Mouse (Mus musculus) liver, embryonic 14.5 days (tissue): ENCODE data around the gene Slc16a6. TPM values are rescaled to one million over a fixed set of nuclear protein-coding genes. Genes with fewer than 3 reads are reported as not detected.

Source experiments
- ATAC-seq: fragments of 200-750 bp; cut with Nextera tagmentation; 2 replicates; pipeline ENCODE4 v1.8.0; 2017; ENCODE audit warnings: moderate number of reproducible peaks, mild to moderate bottlenecking, moderate library complexity; ENCODE audit not compliant: insufficient read depth
- DNase-seq, 3 experiments: peaks; one replicate each; pipeline ENCODE4 v3.0.0-alpha.2; 2012 to 2013; ENCODE audit warnings: low read depth in 3 of 3, low spot score in 3 of 3
- H3K27ac ChIP-seq: fragments of 300-500 bp; sonication (generic); 2 replicates; pipeline ENCODE4 v1.5.1; 2014; ENCODE audit warnings: moderate library complexity, mild to moderate bottlenecking, control low read depth, inconsistent platforms
- H3K27me3 ChIP-seq: fragments of 300-500 bp; sonication (generic); 2 replicates; pipeline ENCODE4 v1.6.1; 2014; ENCODE audit warnings: mild to moderate bottlenecking, low read length, moderate library complexity; ENCODE audit not compliant: control insufficient read depth, insufficient read depth
- H3K36me3 ChIP-seq: fragments of 300-500 bp; sonication (generic); replicated peaks from 2 replicates; pipeline ENCODE4 v1.6.1; 2014; ENCODE audit warnings: low read depth; ENCODE audit not compliant: control insufficient read depth, insufficient read depth
- H3K4me1 ChIP-seq, 2 experiments: fragments of 200-500 bp in 1 of 2; fragments of 300-500 bp in 1 of 2; sonication (generic) in 1 of 2; replicated peaks; 2 replicates each; pipeline ENCODE4 v1.6.1; 2012 to 2014; ENCODE audit warnings: antibody characterized with exemption in 1 of 2, inconsistent platforms in 1 of 2, low read length in 1 of 2; ENCODE audit not compliant: control insufficient read depth in 2 of 2, insufficient read depth in 2 of 2
- H3K4me2 ChIP-seq: fragments of 300-500 bp; sonication (generic); 2 replicates; pipeline ENCODE4 v1.6.1; 2014; ENCODE audit warnings: low read depth, mild to moderate bottlenecking, control low read depth, moderate library complexity
- H3K4me3 ChIP-seq, 2 experiments: fragments of 200-500 bp in 1 of 2; fragments of 300-500 bp in 1 of 2; sonication (generic) in 1 of 2; 2 replicates each; pipeline ENCODE4 v1.5.1; 2012 to 2014; ENCODE audit warnings: low read depth in 2 of 2, low read length in 2 of 2, mild to moderate bottlenecking in 2 of 2, control low read depth in 1 of 2, inconsistent platforms in 1 of 2, moderate library complexity in 1 of 2; ENCODE audit not compliant: insufficient read depth in 1 of 2
- H3K9ac ChIP-seq: fragments of 300-500 bp; sonication (generic); replicated peaks from 2 replicates; pipeline ENCODE4 v1.6.1; 2014; ENCODE audit warnings: mild to moderate bottlenecking, control low read depth, moderate library complexity
- H3K9me3 ChIP-seq: fragments of 300-500 bp; sonication (generic); 2 replicates; pipeline ENCODE4 v1.6.1; 2016; ENCODE audit warnings: low read length, mixed read lengths; ENCODE audit not compliant: control insufficient read depth
- CTCF ChIP-seq: IDR thresholded peaks from 2 replicates; pipeline ENCODE4 v1.5.1; 2016; ENCODE audit warnings: antibody characterized with exemption, low read depth, control low read depth
- EP300 ChIP-seq: IDR thresholded peaks from 2 replicates; pipeline ENCODE4 v1.6.1; 2016; ENCODE audit warnings: antibody characterized with exemption, low read depth
- WGBS: fragments of 180-500 bp; shearing (Covaris S2); extraction: QIAGEN DNeasy Blood & Tissue Kit; methylation state at CpG from one replicate; pipeline ENCODE4 v1.1.7; 2014; ENCODE audit not compliant: insufficient replicate concordance; 5-methylcytosine and 5-hydroxymethylcytosine counted together
- polyA plus RNA-seq, 2 experiments: library from polyadenylated mRNA; depleted of rRNA in 1 of 2; stranded (reverse) in 1 of 2; unstranded in 1 of 2; fragments of >200 nt; fragmentation: Nextera tagmentation in 1 of 2; extraction: Ambion mirVana in 1 of 2; gene quantifications; 2 replicates each; pipeline versions ENCODE4 v1.2.1 to v1.2.3; 2012 to 2014

Slc16a6 gene
- polyA plus RNA-seq, 2 experiments: 8.0 to 39.5 TPM

DNA sequence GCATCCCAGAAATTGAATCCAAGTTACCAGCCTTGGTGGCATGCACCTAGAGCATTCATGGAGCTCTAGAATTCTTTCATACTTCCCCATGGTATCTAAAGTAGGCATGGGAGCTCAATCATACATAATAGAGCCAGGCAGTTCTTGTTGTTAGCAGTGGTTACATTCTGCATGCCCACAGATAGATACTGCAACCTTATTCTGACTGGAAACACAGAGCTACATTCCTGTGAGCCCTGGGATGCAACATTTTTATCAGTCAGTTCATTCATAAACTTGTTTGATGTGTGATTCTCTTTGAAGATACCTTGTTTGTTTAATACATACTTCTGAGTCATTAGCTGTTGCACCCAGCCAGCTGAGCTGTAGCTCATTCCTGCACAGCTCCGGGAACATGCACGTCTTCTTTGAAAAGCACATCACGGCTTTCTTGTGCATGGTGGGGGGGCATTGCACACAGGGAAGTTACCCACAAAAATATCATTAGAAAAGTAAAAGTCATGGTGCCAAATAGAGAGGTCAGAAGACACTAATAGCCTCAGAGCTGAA lies 40.7 kb upstream of the Slc16a6 start:
- ATAC-seq: no peak
- H3K4me1 ChIP-seq: peaks cover 16 to 19% of the 10 kb centered on the region in 2 experiments
- 84% methylated on average over 3 of the region's 3 CpGs for WGBS
- H3K4me2 ChIP-seq: no peak overlapping the region
- DNase-seq: no peak
- no peak for TF ChIP-seq EP300
- no peak for TF ChIP-seq CTCF
- H3K27ac ChIP-seq: no peak overlapping the region
- no peaks in the 10 kb centered on the region for H3K36me3 ChIP-seq
- H3K9me3 ChIP-seq: no peaks in the 10 kb centered on the region
- no peak overlapping the region for H3K4me3 ChIP-seq
- no peak overlapping the region for H3K9ac ChIP-seq
- H3K27me3 ChIP-seq: no peaks in the 10 kb centered on the region; the same call in 1 of the 2 replicates

DNA sequence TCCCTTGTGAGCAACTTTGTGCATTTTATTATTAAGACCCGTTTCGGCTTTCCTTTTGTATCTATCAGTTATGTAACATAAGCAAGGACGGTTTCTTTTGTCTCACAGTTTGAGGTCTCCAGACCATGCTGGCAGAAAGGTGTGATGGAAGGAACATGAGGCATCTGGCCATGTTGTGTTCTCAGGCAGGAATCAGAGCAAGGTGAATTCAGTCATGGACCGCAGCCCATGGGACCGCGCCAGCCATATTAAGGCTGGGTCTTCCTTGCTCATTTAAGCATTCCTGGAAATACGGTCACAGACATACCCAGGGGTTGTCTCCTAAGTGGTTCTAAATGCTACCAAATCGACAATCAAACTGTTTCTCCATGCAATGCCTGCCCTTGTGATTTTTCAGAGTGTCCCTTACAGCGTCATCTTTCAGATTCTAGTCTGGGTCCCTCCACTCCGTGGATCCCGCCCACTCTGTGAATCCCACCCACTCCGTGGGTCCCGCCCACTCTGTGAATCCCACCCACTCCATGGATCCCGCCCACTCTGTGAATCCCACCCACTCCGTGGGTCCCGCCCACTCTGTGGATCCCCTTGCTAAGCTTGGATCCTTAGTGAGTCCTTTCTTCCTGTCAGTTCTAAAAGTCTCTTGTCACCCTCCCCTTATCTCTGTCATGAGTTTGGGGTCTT lies 39.7 kb upstream of the Slc16a6 start:
- WGBS: 74% methylated on average over 16 of the region's 16 CpGs
- H3K27ac ChIP-seq: no peak overlapping the region
- no peak for ATAC-seq

GRCm38 (mm10) chr11:109507068-109507467 lies 33.7 kb upstream of the Slc16a6 start:
- WGBS: 69% methylated on average over 3 of the region's 3 CpGs
- H3K4me3 ChIP-seq: no peak overlapping the region

More for the DNA sequence above, 39.7 kb upstream of the Slc16a6 start:
- Histone ChIP-seq H3K4me1 (peaks cover 11 to 12% of the 10 kb centered on the region in 2 experiments), H3K36me3 (no peaks in the 10 kb centered on the region), H3K4me3 (no peak overlapping the region), H3K4me2 (no peak overlapping the region), H3K27me3 (no peaks in the 10 kb centered on the region; the same call in 1 of the 2 replicates), H3K9ac (no peak overlapping the region), H3K9me3 (no peaks in the 10 kb centered on the region)
- TF ChIP-seq CTCF (no peak), EP300 (no peak)
- no peak for DNase-seq

GRCm38 (mm10) chr11:109505823-109506222 lies 32.4 kb upstream of the Slc16a6 start:
- DNase-seq (no peak), ATAC-seq (no peak)
- Histone ChIP-seq H3K9me3 (no peaks in the 10 kb centered on the region), H3K4me2 (no peak overlapping the region), H3K27me3 (no peaks in the 10 kb centered on the region), H3K36me3 (no peaks in the 10 kb centered on the region), H3K4me1 (peaks cover 0 to 6% of the 10 kb centered on the region in 2 experiments; a peak in 1 of 4 replicates), H3K9ac (no peak overlapping the region), H3K27ac (no peak overlapping the region), H3K4me3 (no peak overlapping the region)
- no peak for TF ChIP-seq EP300
- no peak for TF ChIP-seq CTCF
- 80% methylated on average over 4 of the region's 4 CpGs for WGBS

More at GRCm38 (mm10) chr11:109507068-109507467, 33.7 kb upstream of the Slc16a6 start:
- Histone ChIP-seq H3K36me3 (no peaks in the 10 kb centered on the region), H3K27me3 (no peaks in the 10 kb centered on the region), H3K4me1 (peaks cover 0 to 6% of the 10 kb centered on the region in 2 experiments; a peak in 1 of 4 replicates), H3K9me3 (no peaks in the 10 kb centered on the region), H3K9ac (no peak overlapping the region), H3K27ac (no peak overlapping the region), H3K4me2 (no peak overlapping the region)
- TF ChIP-seq CTCF: no peak
- TF ChIP-seq EP300: no peak
- ATAC-seq (no peak), DNase-seq (no peak)

GRCm38 (mm10) chr11:109504977-109505376 lies 31.6 kb upstream of the Slc16a6 start:
- Histone ChIP-seq H3K4me1 (peaks cover 0 to 6% of the 10 kb centered on the region in 2 experiments; a peak in 1 of 4 replicates), H3K9me3 (no peaks in the 10 kb centered on the region), H3K4me3 (no peak overlapping the region), H3K27ac (no peak overlapping the region), H3K4me2 (no peak overlapping the region), H3K27me3 (no peaks in the 10 kb centered on the region), H3K36me3 (no peaks in the 10 kb centered on the region), H3K9ac (no peak overlapping the region)
- TF ChIP-seq EP300: no peak
- TF ChIP-seq CTCF: no peak
- WGBS: 73% methylated on average over 9 of the region's 9 CpGs
- no peak for ATAC-seq
- DNase-seq: no peak
